Mouse (Mus musculus): ENCODE results near the gene Pcmtd2. TPM values are rescaled to one million over a fixed set of nuclear protein-coding genes. Genes with fewer than 3 reads are reported as not detected.
"Not testable (repeated sequence)": the region's sequence is repeated elsewhere in the genome, so short reads cannot be mapped to it uniquely, and the experiment has no call there.

Pcmtd2 gene
- 24.8 and 29.7 TPM in 2 replicates for polyA plus RNA-seq (2016; fragmentation: Nextera tagmentation; extraction: Ambion mirVana)

DNA sequence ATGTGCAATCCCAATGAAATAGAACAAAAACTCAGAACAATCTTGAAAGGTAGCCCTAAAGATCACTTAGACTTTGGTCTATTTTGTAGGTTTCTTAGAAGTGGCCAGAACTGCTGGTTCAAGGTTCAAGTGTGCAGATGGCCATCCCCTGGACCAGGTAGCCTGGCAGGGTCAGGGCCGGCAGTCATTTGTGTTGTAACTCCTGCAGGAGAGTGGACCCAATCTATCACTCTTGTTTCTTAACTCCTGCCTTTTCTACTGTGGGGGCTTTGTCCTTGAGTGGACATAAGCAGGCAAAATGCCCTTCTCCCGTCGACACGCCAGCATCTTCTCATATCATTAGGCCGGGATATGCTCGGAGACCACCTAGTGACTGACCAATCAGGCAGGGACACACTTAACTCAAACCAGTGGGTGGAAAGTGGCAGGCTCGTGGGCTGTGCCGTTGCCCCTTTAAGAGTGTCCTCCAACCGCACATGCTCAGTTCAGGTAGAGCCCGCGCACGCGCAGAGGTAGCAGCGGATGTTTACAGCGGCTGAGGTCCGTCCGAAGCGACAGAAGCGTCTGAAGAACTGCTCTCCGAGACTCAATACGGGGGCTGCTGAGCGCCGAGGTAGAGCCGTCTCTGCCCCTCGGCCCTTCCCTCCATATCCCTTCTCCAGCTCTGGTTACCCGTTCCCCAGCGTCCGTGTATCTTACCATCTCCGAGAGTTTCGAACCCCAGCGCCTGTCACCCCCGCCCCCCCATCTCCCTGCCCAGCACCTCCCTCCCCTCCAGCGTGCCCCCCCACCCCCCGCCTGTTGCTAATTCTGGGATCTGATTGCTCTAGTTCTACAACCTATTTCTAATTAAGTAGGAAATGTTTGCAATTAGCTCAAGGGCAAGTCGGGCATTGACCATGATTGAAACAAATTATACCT, at the start of gene Pcmtd2:
Gene Pcmtd2 (plus strand): TSS at position 483 of the 921 bp plus-strand sequence.
- Histone ChIP-seq H3K9me3 (replicated peaks) (no peaks in the 10 kb centered on the region), H3K4me3 (peak within 1 kb of the TSS; percentile 85), H3K36me3 (peaks cover 7% of the 10 kb centered on the region), H3K27ac (replicated peaks) (peak within 1 kb of the TSS; percentile 88), H3K27me3 (ENCODE audit: low read depth, poor library complexity, severe bottlenecking) (no peaks in the 10 kb centered on the region), H3K4me1 (peaks cover 18% of the 10 kb centered on the region)
- DNase-seq (ENCODE audit: low spot score) = peak; percentile 91
- 1% methylated on average over 35 of the region's 35 CpGs for WGBS

- H3K4me1 ChIP-seq = no peaks in the 10 kb centered on the region
- H3K9me3 ChIP-seq (replicated peaks) = no peaks in the 10 kb centered on the region
- no peak overlapping the region for H3K4me3 ChIP-seq
- WGBS = 87% methylated on average over 6 of the region's 6 CpGs
- H3K27me3 ChIP-seq (ENCODE audit: low read depth, poor library complexity, severe bottlenecking) = no peaks in the 10 kb centered on the region
- no peak overlapping the region for H3K27ac ChIP-seq (replicated peaks)
- peaks cover 29% of the 10 kb centered on the region; the same call in 1 of the 2 replicates for H3K36me3 ChIP-seq
- no peak for DNase-seq (ENCODE audit: low spot score)
These were observed 48.3 kb upstream of the Pcmtd2 start for GRCm38 (mm10) chr2:181789396-181789795.

DNA sequence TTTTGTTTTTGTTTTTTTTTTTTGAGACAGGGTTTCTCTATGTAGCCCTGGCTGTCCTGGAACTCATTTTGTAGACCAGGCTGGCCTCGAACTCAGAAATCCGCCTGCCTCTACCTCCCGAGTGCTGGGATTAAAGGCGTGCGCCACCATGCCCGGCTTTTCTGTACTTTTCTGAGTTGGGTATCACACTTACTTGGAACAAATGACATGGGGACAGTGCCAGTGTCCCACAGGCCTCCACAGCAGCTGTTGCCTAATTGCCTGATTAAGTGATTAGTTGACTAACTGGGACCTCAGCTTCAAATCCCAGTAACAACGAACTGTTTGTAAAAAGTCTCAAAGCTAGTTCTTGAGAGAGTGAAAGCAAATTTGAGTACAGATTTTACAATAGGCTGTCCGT, 44.5 kb upstream of the Pcmtd2 start:
- 88% methylated on average over 8 of the region's 8 CpGs for WGBS
- DNase-seq (ENCODE audit: low spot score); H3K4me3 ChIP-seq; H3K27ac ChIP-seq (replicated peaks); H3K9me3 ChIP-seq (replicated peaks); H3K4me1 ChIP-seq; H3K27me3 ChIP-seq (ENCODE audit: low read depth, poor library complexity, severe bottlenecking): not testable (repeated sequence)
- H3K36me3 ChIP-seq = peaks cover 51% of the 10 kb centered on the region; the same call in 1 of the 2 replicates

DNA sequence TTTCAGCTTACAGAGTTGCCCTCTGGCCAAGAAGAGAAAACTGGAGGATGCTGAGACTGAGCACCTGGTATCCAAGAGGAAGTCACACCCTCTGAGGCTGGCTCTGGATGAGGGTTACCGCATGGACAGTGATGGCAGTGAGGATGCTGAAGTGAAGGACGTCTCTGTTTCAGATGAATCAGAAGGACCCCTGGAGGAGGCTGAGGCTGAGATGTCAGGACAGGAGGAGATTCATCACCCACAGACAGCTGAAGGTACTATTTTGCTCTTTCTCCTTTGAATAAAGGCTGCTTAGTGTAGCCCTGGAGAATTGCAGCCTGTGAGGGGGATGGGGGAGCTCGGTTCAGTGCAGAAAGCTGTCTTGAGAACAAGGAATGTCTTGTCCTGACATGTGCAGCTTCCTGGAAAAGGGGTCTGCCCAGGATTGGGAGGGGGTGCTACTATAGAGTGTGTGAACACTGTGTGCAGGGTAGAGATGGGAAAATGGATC, 42.0 kb upstream of the Pcmtd2 start:
- Histone ChIP-seq H3K36me3 (peaks cover 42% of the 10 kb centered on the region; the same call in 1 of the 2 replicates), H3K27ac (replicated peaks) (no peak overlapping the region), H3K4me3 (no peak overlapping the region), H3K4me1 (no peaks in the 10 kb centered on the region), H3K27me3 (ENCODE audit: low read depth, poor library complexity, severe bottlenecking) (no peaks in the 10 kb centered on the region), H3K9me3 (replicated peaks) (no peaks in the 10 kb centered on the region)
- 61% methylated on average over 3 of the region's 3 CpGs for WGBS
- DNase-seq (ENCODE audit: low spot score) = no peak

DNA sequence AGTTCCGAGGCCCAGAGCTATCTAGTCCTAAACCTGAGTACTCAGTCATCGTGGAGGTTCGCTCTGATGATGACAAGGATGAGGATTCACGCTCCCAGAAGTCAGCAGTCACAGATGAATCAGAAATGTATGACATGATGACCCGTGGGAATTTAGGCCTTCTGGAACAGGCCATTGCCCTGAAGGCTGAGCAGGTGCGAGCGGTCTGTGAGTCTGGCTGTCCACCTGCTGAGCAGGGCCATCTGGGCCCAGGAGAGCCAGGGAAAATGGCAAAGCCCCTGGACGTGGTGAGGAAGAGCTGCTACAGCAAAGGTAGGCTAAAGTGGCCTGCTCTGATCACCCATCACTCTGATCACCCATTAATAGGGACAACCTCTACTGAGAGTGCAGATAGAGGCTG, 40.0 kb upstream of the Pcmtd2 start:
- Histone ChIP-seq H3K27ac (replicated peaks) (no peak overlapping the region), H3K27me3 (ENCODE audit: low read depth, poor library complexity, severe bottlenecking) (no peaks in the 10 kb centered on the region), H3K9me3 (replicated peaks) (no peaks in the 10 kb centered on the region), H3K36me3 (peaks cover 47% of the 10 kb centered on the region), H3K4me1 (0 out of 2 replicates have a peak, but pooled peaks cover 3% of the 10 kb centered on the region), H3K4me3 (no peak overlapping the region)
- DNase-seq (ENCODE audit: low spot score) = no peak
- 87% methylated on average over 8 of the region's 8 CpGs for WGBS

GRCm38 (mm10) chr2:181829032-181829650, 8.5 kb upstream of the Pcmtd2 start:
- Histone ChIP-seq H3K36me3 (peaks cover 29% of the 10 kb centered on the region), H3K4me3 (no peak overlapping the region), H3K4me1 (no peaks in the 10 kb centered on the region), H3K27ac (replicated peaks) (no peak overlapping the region), H3K9me3 (replicated peaks) (no peaks in the 10 kb centered on the region), H3K27me3 (ENCODE audit: low read depth, poor library complexity, severe bottlenecking) (no peaks in the 10 kb centered on the region)
- DNase-seq (ENCODE audit: low spot score) = no peak
- WGBS = 82% methylated on average over 2 of the region's 2 CpGs

GRCm38 (mm10) chr2:181832745-181833144, 4.9 kb upstream of the Pcmtd2 start:
- no peaks in the 10 kb centered on the region for H3K27me3 ChIP-seq (ENCODE audit: low read depth, poor library complexity, severe bottlenecking)
- 77% methylated on average over 2 of the region's 2 CpGs for WGBS
- H3K36me3 ChIP-seq = 0 out of 2 replicates have a peak, but pooled peaks cover under 1% of the 10 kb centered on the region
- H3K4me3 ChIP-seq = no peak overlapping the region
- no peaks in the 10 kb centered on the region for H3K9me3 ChIP-seq (replicated peaks)
- DNase-seq (ENCODE audit: low spot score) = no peak
- H3K27ac ChIP-seq (replicated peaks) = no peak overlapping the region
- H3K4me1 ChIP-seq = peaks cover 7% of the 10 kb centered on the region

GRCm38 (mm10) chr2:181838293-181838680, 633 bp downstream of the Pcmtd2 start:
- WGBS = 2% methylated on average over 3 of the region's 3 CpGs
- Histone ChIP-seq H3K9me3 (replicated peaks) (no peaks in the 10 kb centered on the region), H3K4me1 (peaks cover 18% of the 10 kb centered on the region), H3K4me3 (peak overlapping the region; percentile 85), H3K27ac (replicated peaks) (peak overlapping the region; percentile 88), H3K27me3 (ENCODE audit: low read depth, poor library complexity, severe bottlenecking) (no peaks in the 10 kb centered on the region), H3K36me3 (peaks cover 8% of the 10 kb centered on the region)
- DNase-seq (ENCODE audit: low spot score) = no peak

GRCm38 (mm10) chr2:181845709-181846394, 8.2 kb downstream of the Pcmtd2 start:
- Histone ChIP-seq H3K36me3 (peaks cover 57% of the 10 kb centered on the region), H3K27me3 (ENCODE audit: low read depth, poor library complexity, severe bottlenecking) (no peaks in the 10 kb centered on the region), H3K9me3 (replicated peaks) (no peaks in the 10 kb centered on the region), H3K27ac (replicated peaks) (no peak overlapping the region), H3K4me1 (no peaks in the 10 kb centered on the region), H3K4me3 (no peak overlapping the region)
- 82% methylated on average over 5 of the region's 5 CpGs for WGBS
- no peak for DNase-seq (ENCODE audit: low spot score)

DNA sequence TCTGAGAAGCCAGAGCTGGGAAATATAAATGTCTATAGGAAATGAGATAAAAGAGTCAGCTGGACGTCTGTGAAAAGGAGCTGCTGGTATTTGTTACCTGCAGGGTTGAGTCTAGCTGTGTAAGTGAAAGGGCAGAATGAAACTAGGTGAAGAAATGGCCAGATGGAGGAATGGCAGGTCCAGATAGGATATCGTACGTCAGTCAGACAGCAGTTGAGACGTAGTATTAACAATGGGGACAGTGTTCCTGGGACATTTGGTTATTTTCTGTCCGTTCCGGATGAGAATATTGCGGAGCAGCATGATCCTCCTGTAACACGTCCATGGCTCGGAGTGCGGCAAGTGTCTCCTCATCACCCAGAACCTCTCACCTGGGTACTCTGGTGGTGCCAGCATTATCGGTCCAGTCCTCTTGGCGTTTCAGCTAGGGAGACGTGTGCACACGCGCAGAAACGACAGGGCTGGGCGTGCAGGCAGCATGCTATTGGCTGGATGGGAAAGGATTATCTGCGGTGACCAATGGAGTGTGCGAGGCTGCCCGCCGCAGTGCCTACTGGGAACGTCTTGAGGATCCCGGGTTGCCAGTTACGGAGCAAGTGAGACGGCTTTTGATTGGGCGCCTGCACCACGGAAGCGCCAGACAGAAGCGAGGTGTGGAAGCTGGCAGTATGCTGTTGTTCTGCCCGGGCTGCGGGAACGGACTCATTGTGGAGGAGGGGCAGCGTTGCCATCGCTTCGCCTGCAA, 26.3 kb downstream of the Pcmtd2 start, which contains the start of gene Polr3k:
Gene Polr3k (plus strand): TSS at position 547 of the 745 bp plus-strand sequence.
- DNase-seq (ENCODE audit: low spot score) = peak; percentile 95

DNA sequence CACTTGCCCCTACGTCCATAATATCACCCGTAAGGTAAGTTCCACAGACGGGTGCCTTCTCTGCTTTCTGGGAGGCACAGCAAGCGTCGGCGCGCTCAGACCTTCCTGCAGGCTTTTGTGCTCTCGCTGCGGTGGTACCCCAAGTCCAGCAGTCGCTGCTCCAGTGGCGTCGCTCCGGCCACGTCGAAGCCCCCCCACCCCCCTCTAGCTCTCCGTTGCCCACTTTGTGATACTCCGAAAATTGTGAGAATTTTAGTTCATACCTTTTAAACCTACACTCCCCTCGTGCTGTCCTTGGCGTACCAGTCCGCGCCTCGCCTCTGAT, 26.8 kb downstream of the Pcmtd2 start:
- Histone ChIP-seq H3K36me3 (peaks cover 34% of the 10 kb centered on the region), H3K9me3 (replicated peaks) (no peaks in the 10 kb centered on the region), H3K27me3 (ENCODE audit: low read depth, poor library complexity, severe bottlenecking) (no peaks in the 10 kb centered on the region), H3K4me1 (peaks cover 19% of the 10 kb centered on the region), H3K4me3 (peak overlapping the region; percentile 81), H3K27ac (replicated peaks) (peak overlapping the region; percentile 92)
- 0% methylated on average over 22 of the region's 22 CpGs for WGBS
- DNase-seq (ENCODE audit: low spot score) = no peak

More for the DNA sequence above, 26.3 kb downstream of the Pcmtd2 start, which contains the start of gene Polr3k:
- H3K27me3 ChIP-seq (ENCODE audit: low read depth, poor library complexity, severe bottlenecking) = no peaks in the 10 kb centered on the region
- peak within 1 kb of the TSS; percentile 81 for H3K4me3 ChIP-seq
- H3K9me3 ChIP-seq (replicated peaks) = no peaks in the 10 kb centered on the region
- H3K27ac ChIP-seq (replicated peaks) = peak within 1 kb of the TSS; percentile 92
- H3K36me3 ChIP-seq = peaks cover 29% of the 10 kb centered on the region
- under 1% methylated on average over 35 of the region's 35 CpGs for WGBS
- peaks cover 19% of the 10 kb centered on the region for H3K4me1 ChIP-seq

- H3K27me3 ChIP-seq (ENCODE audit: low read depth, poor library complexity, severe bottlenecking) = no peaks in the 10 kb centered on the region
- no peaks in the 10 kb centered on the region for H3K9me3 ChIP-seq (replicated peaks)
- no peak overlapping the region for H3K4me3 ChIP-seq
- 69% methylated on average over 5 of the region's 5 CpGs for WGBS
- no peak overlapping the region for H3K27ac ChIP-seq (replicated peaks)
- peak; percentile 54 for DNase-seq (ENCODE audit: low spot score)
- H3K36me3 ChIP-seq = peaks cover 55% of the 10 kb centered on the region
- H3K4me1 ChIP-seq = peaks cover 19% of the 10 kb centered on the region
These were observed 29.3 kb downstream of the Pcmtd2 start for GRCm38 (mm10) chr2:181866931-181867330.

Measured in midbrain, embryonic 10.5 days (tissue).